Mouse (Mus musculus) left cerebral cortex, adult 18-20 months (tissue): Measurements from ENCODE around the gene Slc34a3. TPM values are rescaled to one million over a fixed set of nuclear protein-coding genes. Genes with fewer than 3 reads are reported as not detected.
"Not testable (repeated sequence)": the region's sequence is repeated elsewhere in the genome, so short reads cannot be mapped to it uniquely, and the experiment has no call there.

Experiments used
- DNase-seq, 2 experiments: peaks; one replicate each; pipeline ENCODE4 v3.0.0; 2021 to 2022; ENCODE audit warnings: low spot score in 2 of 2, mixed read lengths in 1 of 2
- long read RNA-seq, 2 experiments: library from polyadenylated mRNA; stranded (forward); transcript quantifications; one replicate each; pipeline ENCODE4 v2.0.0; 2021
- total RNA-seq, 2 experiments: library from RNA; stranded (reverse); gene quantifications; 2 replicates each; pipeline ENCODE4 v1.2.3; 2021

The Slc34a3 gene
- not detected for total RNA-seq
- long read RNA-seq, experiment 1 = 0 reads
- long read RNA-seq, experiment 2 = 0 reads

DNA sequence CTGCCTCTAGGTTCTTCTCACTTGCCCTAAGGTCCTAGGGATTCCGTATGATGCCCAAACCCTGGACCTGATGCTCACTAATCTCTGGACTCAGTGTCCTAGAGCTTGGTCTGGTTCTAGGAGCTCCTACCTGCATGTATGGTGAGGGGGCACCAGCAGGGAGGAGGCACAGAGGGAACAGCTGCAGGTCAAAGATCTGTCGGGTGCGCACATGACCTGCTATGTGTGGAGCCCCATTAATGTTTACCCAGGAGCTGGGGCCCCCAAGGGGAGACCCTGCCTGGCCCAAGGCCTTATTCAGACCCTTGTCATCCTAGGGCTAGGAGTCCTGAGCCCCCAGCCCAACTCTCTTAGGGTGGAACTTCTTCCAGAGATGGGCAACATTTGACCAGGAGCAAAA lies at the start of gene Slc34a3:
Gene Slc34a3, minus strand, starts transcription at position 315 of the 400 bp plus-strand sequence.
- DNase-seq = no peak

DNA sequence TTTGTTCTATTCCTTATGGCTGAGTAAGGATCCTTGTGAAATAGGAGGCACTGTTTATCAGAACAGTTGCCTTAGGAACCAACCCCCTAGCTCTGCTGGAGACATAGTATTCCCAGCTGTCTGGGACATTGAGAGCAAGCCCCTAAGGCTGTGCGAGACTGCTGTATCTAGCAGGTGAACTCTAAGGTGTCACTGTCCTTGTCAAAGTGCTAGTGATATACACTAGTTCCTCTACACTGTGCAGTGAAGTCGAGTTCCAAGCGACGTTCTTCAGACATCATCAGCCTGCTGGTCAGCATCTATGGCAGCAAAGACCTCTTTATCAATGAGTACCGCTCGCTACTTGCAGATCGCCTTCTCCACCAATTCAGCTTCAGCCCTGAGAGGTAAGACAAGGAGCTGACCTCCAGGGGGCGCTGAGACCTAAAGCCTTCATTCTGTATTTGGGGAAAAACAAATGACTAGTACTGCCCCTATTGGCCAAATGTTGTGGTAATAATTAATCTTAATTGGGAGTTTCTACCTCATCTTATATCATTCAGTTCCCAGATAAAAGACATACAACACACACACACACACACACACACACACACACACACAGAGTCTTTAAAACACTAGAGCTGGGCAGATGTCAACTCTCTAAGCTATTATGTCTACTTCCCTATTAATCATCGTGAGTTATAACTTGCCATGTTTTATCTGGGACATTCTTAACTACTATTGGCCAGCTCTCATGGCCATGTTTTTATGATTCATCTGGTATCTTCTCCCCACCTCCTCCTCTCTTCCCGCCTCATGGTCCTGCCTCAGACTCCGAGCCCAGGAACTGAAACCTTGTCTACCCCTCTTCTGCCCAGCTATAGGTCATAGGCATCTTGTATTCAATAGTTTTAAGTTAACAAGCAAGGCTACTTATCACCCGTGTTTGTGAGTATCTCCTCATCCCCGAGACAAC lies 45.0 kb upstream of the Slc34a3 start:
- DNase-seq = peak; percentile 73 to 79

DNA sequence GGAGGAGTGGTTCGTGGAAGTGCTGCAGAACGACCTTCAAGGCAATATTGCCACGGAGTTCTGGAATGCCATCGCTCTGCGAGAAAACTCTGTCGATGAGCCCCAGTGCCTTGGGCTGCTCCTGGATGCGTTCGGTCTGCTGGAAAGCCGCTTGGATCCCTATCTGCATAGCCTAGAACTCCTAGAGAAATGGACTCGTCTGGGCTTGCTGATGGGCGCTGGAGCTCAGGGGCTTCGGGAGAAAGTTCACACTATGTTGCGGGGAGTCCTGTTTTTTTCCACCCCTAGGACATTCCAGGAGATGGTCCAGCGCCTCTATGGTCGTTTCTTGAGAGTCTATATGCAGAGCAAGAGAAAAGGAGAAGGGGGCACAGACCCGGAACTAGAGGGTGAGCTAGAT lies 38.8 kb upstream of the Slc34a3 start:
- no peak for DNase-seq

DNA sequence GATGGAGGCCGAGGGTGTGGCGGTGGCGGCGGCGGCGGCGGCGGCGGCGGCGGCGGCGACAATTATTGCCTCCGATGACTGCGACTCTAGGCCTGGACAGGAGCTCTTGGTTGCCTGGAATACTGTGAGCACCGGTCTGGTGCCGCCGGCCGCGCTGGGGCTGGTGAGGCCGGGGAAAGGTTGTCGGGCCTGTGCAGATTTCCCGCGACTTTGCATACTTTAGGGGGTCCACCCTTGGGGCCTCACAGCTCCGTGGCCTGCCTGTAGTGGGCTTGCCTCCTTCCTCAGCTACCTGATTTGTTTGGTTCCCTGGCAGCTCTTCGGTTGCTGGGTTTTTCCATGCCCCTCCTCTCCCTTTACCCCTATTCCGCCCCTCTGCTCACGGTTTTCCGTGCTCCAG lies 38.4 kb upstream of the Slc34a3 start:
- DNase-seq = no peak

DNA sequence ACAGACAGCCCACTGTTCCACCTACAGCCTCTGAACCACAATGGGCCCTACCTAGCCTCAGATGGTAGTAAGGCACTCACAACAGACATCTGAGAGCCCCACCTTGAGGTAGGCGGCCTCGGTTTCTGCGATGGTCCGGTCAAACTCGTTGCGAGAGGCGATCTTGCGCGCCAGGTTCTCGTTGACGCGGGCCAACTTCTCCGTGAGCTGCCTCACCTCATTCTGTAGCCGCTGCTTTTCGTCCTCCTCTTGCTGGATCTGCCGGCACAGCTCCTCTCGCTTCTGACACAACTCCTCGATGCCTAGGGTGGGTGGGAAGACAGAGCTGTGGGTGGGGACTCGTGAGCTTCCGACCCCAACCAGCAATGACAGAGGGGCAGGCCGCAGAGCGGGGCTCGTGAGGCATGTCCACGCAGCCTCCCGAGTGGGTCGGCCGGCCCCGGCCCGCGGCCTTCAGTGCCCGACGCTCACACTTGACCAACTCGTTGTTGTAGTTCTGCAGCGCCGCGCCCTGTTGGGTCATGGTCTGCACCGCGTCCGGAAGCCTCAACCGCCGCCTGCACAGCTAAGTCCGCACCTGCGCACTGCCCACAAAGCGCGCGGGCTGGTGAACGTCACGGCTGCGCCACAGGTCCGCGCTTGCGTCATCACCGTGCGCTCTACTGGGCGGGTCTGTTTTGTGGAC lies 37.8 kb upstream of the Slc34a3 start, which contains the start of the genes Ssna1 and Anapc2:
Gene Ssna1, minus strand, starts transcription at position 612 of the 685 bp plus-strand sequence.
Gene Anapc2, plus strand, starts transcription at position 652 of the 685 bp plus-strand sequence.
- peak; percentile 98 to 99 for DNase-seq

DNA sequence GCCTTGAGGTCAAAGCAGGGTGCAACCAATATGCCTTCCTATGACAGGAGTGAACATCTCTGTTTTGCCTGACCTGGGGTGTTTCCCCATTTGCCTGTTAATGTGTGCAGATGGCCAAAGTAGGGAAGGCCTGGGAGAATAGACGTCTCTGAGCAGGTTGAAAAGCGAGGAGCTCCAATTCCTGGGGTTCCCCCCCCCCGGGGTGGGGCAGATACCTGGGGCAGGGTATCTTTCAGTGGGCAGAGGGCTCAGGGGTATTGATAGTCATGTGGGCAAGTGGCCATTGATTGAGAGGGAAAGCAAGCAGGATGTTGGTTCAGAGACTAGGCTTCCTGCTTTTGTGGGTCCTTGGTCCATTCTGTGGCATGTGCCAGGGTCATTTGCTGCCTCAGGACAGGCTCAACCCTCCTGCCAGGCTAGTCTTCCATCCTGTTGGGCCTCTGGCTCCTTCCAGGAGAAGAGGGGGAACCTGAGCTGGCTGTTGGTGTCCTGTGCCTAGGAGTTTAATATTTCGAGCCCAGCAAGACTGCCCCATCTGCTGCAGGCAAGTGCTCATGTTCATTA lies 33.7 kb upstream of the Slc34a3 start:
- no peak for DNase-seq

DNA sequence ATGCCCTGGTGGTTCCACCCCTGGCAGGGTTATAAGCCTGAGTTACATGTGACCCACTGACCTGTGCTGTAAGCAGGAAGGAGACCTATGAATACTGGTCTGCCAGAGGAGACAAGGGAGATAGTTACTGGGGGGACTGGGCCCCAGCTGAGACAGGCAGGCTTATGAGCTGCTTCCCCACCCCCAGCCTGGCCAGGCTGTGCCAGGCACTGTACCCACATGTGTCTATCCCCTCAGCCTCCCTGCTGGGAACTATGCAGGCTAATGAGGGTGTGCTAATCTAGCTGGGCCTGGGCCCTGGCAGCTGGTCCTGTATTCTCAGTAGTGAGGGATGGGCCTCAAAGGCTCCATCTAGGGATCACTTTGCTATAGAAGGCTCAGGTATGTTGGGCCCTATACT lies 33.1 kb upstream of the Slc34a3 start:
- DNase-seq = no peak

DNA sequence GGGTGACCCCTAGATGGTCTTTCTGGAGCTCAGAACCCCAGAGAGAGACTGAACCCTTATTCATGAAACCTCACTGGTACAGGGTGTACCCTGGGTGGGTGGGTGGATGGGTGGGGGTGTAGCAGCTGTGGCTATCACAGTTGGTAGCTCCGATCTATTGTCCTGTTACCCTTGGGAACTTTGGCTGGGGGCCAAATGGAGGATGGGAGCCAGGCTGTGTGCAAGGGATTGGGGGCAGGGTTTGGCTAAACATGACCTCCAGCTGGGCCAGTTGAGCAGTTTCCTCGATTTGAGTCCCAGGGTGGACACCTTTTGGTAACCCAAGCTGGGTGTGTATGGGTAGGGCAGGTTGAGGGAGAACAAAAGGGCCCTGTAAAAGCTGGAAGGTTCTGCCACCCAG lies 32.6 kb upstream of the Slc34a3 start:
- DNase-seq = peak in 1 of 2 experiments; percentile 35

DNA sequence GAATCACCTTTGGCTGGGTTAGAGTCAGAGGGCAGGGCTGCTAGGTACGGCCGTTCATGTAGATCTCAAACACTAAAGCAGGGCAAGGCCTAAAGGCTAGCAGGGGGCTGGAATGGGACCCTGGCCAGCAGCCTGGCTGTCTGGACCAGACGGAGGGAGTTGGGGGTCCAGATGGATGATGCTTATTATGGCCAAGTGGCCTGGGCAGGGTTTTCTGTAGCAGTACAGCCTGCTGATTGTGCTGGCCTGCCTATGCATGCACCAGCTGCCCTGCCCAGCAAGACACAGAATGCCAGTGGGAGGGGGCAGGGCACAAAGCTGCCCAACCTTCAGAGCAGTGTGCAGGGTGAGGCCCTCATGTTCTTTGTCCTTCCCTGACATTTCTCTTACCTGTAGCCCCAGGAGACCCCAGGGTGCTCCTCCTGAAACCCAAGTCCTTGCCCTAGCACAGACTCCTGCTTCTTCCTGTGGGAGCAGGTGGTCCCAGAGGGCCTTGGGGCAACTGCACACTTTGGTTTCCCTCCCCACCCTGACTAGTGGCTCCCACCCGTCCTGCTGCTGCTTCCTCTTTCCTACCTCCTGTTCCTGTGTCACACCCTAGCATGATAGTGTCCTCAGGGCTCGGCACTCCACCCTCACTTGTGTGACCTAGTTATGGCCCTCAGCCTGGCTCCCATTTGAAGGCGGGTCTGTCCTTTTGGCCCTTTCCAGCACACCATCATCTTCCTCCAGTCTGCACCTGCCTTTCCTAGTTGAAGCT lies 31.9 kb upstream of the Slc34a3 start:
- DNase-seq = no peak

DNA sequence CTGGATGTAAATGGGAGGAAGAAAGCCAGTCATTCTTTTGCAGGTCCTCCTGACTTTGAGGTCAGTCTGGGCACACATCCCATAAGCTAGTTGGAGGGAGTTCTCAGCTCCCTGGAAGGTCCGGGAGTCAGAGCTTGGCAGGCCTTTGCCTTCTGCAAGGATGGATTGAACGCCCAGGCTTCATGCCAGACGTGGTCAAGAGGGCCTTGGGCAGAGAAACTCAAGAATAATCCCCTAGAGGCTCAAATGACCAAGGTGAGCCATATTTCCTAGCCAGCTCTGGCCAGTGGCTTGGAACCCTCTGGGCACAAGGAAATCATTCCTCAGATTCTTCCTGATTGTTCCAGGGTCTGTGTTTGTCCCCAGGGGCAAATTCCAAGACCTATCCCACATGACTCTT lies 30.7 kb upstream of the Slc34a3 start:
- DNase-seq = no peak

DNA sequence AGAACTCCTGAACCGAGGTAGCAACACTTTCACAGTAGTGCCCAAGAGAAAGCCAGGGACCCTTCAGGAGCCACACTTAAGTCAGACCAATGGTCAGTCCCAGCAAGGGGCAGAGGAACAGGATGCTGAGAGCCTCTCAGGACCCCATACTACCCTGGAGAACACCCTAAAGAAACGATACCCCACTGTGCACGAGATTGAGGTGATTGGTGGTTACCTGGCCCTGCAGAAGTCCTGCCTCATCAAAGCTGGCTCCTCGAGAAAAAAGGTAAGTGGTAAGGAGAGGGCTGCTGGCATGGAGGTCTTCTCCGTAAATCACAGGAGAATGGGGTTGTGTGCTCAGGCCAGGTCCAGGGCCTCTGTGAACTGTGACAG lies 30.1 kb upstream of the Slc34a3 start:
- no peak for DNase-seq

DNA sequence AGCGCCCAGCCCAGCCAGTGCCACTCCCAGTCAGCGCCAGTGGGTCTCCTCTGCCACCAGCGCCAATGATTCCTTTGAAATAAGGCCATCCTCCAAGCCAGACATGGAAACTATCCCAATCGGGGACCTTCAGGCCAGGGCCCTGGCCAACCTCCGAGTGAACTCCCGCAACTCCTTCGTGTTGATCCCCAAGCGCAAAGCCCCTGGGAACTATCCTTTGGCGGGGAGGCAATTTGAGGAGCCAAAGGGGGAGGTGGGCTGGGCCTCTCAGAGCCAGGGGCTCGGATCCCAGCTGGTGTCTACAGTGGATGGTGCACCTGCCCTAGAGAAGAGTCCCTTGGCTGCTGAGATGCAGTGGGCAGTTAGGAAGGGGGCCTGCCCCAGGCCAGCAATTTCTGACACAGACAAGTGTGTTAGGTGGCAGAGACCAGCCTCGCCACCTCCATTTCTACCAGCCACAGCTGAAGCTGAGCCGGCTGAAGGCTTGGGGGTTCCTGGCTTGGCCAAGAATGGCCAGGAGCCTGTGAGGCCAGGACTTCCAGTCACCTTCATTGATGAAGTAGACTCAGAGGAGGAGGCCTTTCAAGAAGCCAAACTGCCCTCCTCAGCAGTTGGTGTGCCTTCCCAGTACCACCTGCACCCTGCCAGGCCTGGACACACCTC lies 29.6 kb upstream of the Slc34a3 start:
- DNase-seq = no peak

DNA sequence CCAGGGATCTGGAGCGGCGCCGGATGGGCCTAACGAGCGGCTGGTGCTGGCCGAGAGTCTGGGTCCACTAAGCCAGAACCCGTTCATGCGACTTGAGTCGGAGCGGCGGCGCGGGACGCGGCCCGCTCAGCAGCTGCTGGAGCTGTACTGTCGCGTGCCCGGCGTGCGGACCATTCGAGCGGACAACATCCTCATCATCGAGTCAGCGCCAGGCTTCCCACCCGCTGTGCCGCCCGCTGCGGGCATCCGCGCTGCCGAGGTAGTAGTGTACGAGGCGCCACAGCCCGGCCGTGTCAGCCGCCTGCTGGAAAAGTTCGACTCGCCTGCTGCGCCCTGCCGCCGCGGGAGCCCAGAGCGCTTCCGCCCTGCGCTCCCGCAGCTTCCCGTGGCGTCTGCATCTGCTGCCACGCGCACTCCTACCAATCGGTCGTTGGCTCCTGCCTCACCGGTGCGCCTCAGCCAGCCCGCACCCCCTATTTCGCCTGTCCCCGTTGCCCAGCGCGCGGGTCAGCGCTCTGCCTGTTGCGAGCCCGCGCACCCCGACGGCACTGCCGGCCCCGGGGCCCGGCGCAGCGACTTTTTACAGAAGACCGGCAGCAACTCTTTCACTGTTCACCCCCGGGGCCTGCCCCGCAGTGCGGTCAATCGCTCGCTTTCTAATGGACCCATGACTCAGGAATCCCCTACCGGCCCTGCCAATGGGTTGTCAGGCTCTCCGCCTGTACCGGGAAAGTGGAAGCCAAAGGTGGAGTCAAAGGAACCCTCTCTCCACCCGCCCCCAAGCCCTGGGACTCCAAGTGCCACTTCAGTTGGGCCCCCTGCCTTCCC lies 28.8 kb upstream of the Slc34a3 start:
- no peak for DNase-seq

DNA sequence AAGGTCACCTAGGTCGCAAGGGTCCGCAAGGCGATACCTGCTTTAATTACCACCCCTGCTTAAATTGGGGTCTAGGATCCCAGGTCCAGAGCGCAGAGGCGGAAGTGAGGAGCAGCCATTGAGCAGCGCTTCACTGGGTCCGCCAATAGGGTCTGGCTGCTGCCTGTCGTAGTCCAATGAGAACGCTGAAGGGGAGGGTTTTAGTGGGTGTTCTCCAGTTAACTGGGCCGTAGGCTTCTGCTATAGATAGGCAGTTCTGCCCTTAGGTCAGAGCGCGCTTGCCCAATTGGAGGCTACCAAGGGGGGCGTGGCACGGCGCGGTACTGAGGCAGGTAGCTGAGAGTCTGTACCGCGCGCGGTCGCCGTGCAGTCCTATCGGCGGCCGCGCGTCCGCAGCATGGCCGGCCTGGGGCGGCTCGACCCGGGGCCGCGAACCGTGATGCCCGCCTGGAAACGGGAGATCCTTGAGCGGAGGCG lies 28.2 kb upstream of the Slc34a3 start, which contains the start of gene Tprn:
Gene Tprn, plus strand, starts transcription at position 328 of the 477 bp plus-strand sequence.
- DNase-seq = peak; percentile 91 to 93

DNA sequence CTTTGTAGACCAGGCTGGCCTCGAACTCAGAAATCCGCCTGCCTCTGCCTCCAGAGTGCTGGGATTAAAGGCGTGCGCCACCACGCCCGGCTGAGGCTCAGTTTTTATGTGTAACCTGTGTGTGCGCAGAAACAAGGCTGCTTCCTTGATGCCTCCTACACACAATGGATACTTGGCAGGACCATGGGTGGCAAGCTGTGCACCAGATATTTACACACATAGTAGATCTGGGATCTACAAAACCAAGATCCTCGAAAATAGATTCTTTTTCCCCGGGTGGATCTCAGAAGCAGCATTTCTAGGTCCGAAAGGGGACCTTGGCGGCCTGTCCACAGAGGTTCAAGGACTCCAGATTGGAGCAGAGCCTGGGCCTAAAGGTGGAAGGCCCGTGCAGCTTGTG lies 27.7 kb upstream of the Slc34a3 start:
- no peak for DNase-seq

DNA sequence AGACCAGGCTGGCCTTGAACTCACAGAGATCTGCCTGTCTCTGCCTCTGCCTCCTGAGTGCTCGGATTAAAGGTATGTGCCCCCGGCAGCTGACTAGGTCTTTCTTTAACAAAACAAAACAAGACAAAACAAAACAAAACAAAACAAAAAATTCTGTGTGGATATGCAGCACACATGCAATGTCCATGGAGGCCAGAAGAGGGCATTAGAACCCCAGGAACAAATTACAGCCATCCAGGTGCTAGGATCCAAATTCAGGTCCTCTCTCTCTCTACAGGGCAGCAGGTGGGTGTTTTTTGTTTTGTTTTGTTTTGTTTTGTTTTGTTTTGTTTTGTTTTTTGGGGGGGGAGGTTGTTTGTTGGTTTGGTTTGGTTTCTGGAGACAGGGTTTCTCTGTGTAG lies 24.7 kb upstream of the Slc34a3 start:
- no peak for DNase-seq

DNA sequence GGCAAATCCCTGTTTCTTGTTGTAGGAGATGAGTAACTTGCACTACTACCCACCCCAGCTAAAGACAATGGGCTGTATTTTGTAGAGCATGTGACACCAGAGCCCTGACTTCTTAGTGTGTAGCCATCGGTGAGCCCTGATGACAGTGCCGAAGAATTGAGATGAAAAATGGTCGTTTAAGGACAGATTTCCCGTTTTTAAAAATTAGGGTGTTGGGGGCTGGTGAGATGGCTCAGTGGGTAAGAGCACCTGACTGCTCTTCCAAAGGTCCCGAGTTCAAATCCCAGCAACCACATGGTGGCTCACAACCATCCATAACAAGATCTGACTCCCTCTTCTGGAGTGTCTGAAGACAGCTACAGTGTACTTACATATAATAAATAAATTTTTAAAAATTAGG lies 23.1 kb upstream of the Slc34a3 start:
- not testable (repeated sequence) for DNase-seq

DNA sequence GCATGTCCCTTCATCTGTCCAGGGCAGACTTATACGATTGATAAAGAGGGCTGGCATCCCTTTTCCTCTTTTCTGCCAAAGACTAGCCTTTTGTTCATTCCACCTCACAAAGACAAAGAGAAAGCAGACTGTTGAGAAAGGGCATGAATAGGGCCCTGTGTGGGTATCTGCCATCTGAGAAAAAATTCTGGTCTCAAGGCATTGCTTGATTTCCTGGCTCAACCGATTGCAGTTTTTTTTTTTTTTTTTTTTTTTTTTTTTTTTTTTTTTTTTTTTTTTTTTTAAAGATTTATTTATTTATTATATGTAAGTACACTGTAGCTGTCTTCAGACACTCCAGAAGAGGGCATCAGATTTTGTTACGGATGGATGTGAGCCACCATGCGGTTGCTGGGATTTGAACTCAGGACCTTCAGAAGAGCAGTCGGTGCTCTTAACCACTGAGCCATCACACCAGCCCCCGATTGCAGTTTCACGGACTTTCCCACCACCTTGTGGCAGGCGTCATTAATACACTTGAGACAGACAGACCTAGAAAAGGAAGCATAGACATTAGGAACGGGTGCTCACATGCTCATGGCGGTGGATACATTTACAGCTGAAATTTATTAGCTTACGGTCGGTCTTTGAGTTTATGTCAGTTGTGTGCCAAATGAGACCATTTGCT lies 22.4 kb upstream of the Slc34a3 start:
- DNase-seq = not testable (repeated sequence)

DNA sequence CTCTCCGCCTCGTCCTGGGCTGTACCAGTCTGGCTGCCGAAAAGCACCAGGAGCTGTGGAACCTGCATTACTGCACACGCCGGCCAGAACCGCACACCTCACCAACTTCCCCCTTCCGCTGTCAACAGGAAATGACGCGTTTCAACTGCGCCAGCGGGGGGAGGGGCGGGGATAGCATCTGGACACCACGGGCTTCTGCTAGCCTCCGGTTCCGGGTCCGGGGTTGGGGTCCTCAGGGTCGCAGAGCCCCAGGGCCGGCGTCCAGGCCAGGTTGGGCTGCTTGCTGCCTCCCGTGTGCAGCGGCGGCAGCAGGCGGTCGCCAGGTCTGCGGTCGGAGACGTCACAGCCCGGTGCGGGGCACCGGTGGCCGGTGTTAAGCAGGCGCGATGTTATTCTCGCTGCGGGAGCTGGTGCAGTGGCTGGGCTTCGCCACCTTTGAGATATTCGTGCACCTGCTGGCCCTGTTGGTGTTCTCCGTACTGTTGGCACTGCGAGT lies 21.2 kb upstream of the Slc34a3 start, which contains the start of gene Tmem203:
Gene Tmem203, plus strand, starts transcription at position 156 of the 496 bp plus-strand sequence.
- peak; percentile 89 for DNase-seq
